Mouse (Mus musculus) embryonic facial prominence, embryonic 15.5 days (tissue): ENCODE measurements around the gene Sec23a. TPM values are rescaled to one million over a fixed set of nuclear protein-coding genes. Genes with fewer than 3 reads are reported as not detected.
"Not testable (repeated sequence)": the region's sequence is repeated elsewhere in the genome, so short reads cannot be mapped to it uniquely, and the experiment has no call there.

ENCODE experiments used
- ATAC-seq: fragments of 200-750 bp; cut with Nextera tagmentation; 2 replicates; pipeline ENCODE4 v1.8.0; 2017; ENCODE audit warnings: low read depth, moderate TSS enrichment; ENCODE audit not compliant: insufficient number of reproducible peaks, low FRiP score, low TSS enrichment
- H3K27ac ChIP-seq: fragments of 300-500 bp; sonication (generic); replicated peaks from 2 replicates; pipeline ENCODE4 v1.5.1; 2015; ENCODE audit warnings: mild to moderate bottlenecking, inconsistent platforms
- H3K27me3 ChIP-seq: fragments of 300-500 bp; sonication (generic); 2 replicates; pipeline ENCODE4 v1.6.1; 2015; ENCODE audit warnings: inconsistent platforms
- H3K36me3 ChIP-seq: fragments of 300-500 bp; sonication (generic); 2 replicates; pipeline ENCODE4 v1.6.1; 2015; ENCODE audit warnings: mild to moderate bottlenecking, inconsistent platforms
- H3K4me1 ChIP-seq: fragments of 300-500 bp; sonication (generic); 2 replicates; pipeline ENCODE4 v1.6.1; 2015; ENCODE audit warnings: inconsistent platforms
- H3K4me2 ChIP-seq: fragments of 300-500 bp; sonication (generic); replicated peaks from 2 replicates; pipeline ENCODE4 v1.6.1; 2015; ENCODE audit warnings: mild to moderate bottlenecking, inconsistent platforms
- H3K4me3 ChIP-seq: fragments of 300-500 bp; sonication (generic); replicated peaks from 2 replicates; pipeline ENCODE4 v1.5.1; 2015; ENCODE audit warnings: mild to moderate bottlenecking, inconsistent platforms
- H3K9ac ChIP-seq: fragments of 300-500 bp; sonication (generic); 2 replicates; pipeline ENCODE4 v1.6.1; 2015; ENCODE audit warnings: inconsistent platforms
- H3K9me3 ChIP-seq: fragments of 300-500 bp; sonication (generic); replicated peaks from 2 replicates; pipeline ENCODE4 v1.6.1; 2016; ENCODE audit warnings: inconsistent platforms
- WGBS: fragments of 180-500 bp; shearing (Covaris S2); methylation state at CpG from one replicate; pipeline ENCODE4 v1.1.7; 2015; 5-methylcytosine and 5-hydroxymethylcytosine counted together
- polyA plus RNA-seq: library from polyadenylated mRNA; unstranded; fragments of >200 nt; fragmentation: Nextera tagmentation; extraction: Ambion mirVana; gene quantifications from 2 replicates; pipeline ENCODE4 v1.2.1, GENCODE M21; 2015

Gene Sec23a
- polyA plus RNA-seq, 1 experiment from 2014 or later = 87.9 TPM

DNA sequence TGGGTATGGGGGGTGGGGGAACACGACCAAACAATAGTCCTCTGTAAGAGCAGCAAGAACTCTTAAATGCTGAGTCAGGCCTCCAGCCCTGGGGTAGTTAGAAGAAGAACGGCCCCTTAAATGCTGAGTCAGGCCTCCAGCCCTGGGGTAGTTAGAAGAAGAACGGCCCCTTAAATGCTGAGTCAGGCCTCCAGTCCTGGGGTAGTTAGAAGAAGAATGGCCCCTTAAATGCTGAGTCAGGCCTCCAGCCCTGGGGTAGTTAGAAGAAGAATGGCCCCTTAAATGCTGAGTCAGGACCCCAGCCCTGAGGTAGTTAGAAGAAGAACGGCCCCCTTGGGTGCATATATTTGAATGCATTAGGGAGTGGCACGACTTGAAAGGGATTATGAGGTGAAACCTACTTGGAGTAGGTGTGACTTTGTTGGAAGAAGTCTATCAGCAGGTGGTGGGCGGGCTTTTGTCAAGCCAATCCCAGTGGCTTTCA, 30.6 kb downstream of the Sec23a start:
- ATAC-seq, H3K9ac ChIP-seq, H3K27me3 ChIP-seq, H3K9me3 ChIP-seq, H3K4me2 ChIP-seq, H3K4me1 ChIP-seq, H3K27ac ChIP-seq, H3K4me3 ChIP-seq: not testable (repeated sequence)
- 74% methylated on average over 6 of the region's 6 CpGs for WGBS
- H3K36me3 ChIP-seq = peaks cover 68% of the 10 kb centered on the region

DNA sequence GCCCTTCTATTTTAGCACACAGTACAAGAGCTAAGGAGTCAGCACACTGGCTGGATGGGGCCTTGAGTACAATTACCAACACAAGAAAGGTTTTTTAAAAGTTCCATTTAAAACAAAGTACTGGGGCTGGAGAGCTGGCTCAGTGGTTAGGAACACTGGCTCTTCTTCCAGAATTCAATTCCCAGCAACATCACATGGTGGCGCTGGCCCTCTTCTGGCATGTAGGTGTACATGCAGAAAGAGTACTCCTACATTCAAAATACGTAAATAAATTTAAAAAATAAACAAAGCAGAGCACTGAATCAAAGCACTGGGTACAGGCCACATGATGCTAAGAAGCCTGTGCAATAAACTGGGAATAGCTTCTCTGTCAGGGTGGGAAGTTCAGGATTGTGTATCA, 34.9 kb downstream of the Sec23a start:
- Histone ChIP-seq H3K27ac (no peak overlapping the region), H3K9me3 (no peaks in the 10 kb centered on the region), H3K9ac (no peak overlapping the region), H3K27me3 (no peaks in the 10 kb centered on the region), H3K4me2 (no peak overlapping the region), H3K4me3 (no peak overlapping the region), H3K4me1 (no peaks in the 10 kb centered on the region), H3K36me3 (peaks cover 55% of the 10 kb centered on the region)
- ATAC-seq = no peak
- WGBS = 78% methylated on average over 2 of the region's 2 CpGs

DNA sequence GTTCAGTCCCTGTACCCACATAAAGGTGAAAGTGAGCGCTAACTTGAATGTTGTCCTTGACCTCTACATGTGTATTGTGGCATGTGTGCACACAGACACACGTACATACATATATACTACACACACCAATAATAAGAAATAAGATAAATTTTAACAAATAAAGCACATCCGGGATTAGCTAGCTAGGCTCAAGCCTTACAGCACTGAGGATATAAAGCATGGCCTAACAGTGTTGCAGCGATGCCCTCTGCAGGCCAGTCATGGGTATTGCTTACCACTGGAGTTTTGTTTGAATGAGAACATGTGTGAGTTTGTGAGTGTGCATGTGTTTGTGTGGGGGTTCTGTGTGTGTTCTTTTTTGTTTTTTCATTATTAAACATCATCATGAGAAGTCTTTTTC, 47.2 kb downstream of the Sec23a start:
- H3K36me3 ChIP-seq = peaks cover 66% of the 10 kb centered on the region
- H3K27ac ChIP-seq = no peak overlapping the region
- no peaks in the 10 kb centered on the region for H3K9me3 ChIP-seq
- no peak overlapping the region for H3K9ac ChIP-seq
- H3K4me1 ChIP-seq = no peaks in the 10 kb centered on the region
- no peaks in the 10 kb centered on the region for H3K27me3 ChIP-seq
- 70% methylated on average over 4 of the region's 4 CpGs for WGBS
- no peak for ATAC-seq
- no peak overlapping the region for H3K4me3 ChIP-seq
- no peak overlapping the region for H3K4me2 ChIP-seq

DNA sequence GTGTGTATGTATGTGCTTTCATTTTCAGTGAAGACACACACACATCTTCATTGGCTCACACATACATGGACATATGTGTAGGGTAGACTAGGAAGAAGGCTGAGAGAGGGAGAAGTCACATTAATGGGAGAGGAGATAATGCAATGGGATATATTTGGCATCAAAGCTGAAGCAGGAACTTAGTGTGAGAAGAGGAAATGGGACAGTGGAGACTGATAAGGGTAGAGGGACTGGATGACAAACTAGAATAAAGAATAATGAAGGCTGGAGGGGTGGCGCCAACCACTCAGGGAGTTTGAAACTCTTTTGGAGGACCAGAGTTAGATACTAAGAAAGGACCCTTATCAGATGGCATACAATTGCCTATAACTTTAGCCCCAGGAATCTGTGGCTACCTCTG, 51.0 kb downstream of the Sec23a start:
- H3K36me3 ChIP-seq = peaks cover 50% of the 10 kb centered on the region
- no peaks in the 10 kb centered on the region for H3K4me1 ChIP-seq
- 100% methylated on average over 1 of the region's 1 CpGs for WGBS
- no peak overlapping the region for H3K9ac ChIP-seq
- no peak for ATAC-seq
- no peaks in the 10 kb centered on the region for H3K27me3 ChIP-seq
- H3K27ac ChIP-seq = no peak overlapping the region
- no peak overlapping the region for H3K4me3 ChIP-seq
- H3K9me3 ChIP-seq = no peaks in the 10 kb centered on the region
- no peak overlapping the region for H3K4me2 ChIP-seq

DNA sequence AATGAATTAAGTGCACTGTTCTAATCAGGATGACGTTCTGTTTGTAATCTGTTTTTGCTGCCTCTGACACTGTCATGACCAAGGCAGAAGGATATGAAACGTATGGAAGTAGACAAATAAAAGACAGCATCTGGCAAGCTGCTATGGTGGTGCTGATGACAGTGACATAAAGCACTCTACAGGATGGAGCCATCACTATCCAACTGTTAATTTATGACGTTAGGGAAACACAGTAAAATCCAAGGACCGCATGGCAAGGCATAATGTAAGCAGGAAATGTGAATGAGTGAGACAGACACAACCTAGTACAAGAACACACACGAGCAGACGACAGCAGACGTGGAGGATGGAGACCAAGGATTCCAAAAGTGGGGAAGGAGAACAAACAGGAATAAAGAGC, 55.2 kb downstream of the Sec23a start:
- Histone ChIP-seq H3K27ac (no peak overlapping the region), H3K9ac (no peak overlapping the region), H3K4me1 (no peaks in the 10 kb centered on the region), H3K4me3 (no peak overlapping the region), H3K36me3 (peaks cover 20% of the 10 kb centered on the region), H3K27me3 (no peaks in the 10 kb centered on the region), H3K9me3 (no peaks in the 10 kb centered on the region), H3K4me2 (no peak overlapping the region)
- ATAC-seq = no peak
- WGBS = 66% methylated on average over 7 of the region's 7 CpGs

DNA sequence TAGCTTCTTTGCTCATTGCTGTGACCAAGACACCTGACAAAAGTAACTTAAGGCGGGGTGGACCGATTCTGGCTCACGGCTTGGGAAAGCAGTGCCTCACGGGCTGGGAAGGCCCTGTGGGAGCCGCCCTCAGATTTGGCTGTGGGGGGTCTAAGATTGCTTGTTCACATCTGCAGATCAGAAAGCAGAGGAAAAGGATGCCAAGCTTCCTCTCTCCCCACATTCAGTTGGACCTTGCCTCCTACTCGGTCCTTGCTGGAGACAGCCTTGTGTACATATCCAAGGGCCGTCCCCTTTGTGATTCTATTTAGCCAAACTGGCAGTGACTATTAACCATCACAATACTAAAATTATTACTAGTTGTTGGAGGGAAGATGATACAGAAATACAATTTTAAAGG, 55.7 kb downstream of the Sec23a start:
- WGBS = 76% methylated on average over 7 of the region's 7 CpGs
- no peak for ATAC-seq
- H3K9ac ChIP-seq = no peak overlapping the region
- no peaks in the 10 kb centered on the region for H3K27me3 ChIP-seq
- no peak overlapping the region for H3K4me3 ChIP-seq
- H3K36me3 ChIP-seq = peaks cover 20% of the 10 kb centered on the region
- H3K4me2 ChIP-seq = no peak overlapping the region
- no peaks in the 10 kb centered on the region for H3K9me3 ChIP-seq
- no peak overlapping the region for H3K27ac ChIP-seq
- H3K4me1 ChIP-seq = no peaks in the 10 kb centered on the region

DNA sequence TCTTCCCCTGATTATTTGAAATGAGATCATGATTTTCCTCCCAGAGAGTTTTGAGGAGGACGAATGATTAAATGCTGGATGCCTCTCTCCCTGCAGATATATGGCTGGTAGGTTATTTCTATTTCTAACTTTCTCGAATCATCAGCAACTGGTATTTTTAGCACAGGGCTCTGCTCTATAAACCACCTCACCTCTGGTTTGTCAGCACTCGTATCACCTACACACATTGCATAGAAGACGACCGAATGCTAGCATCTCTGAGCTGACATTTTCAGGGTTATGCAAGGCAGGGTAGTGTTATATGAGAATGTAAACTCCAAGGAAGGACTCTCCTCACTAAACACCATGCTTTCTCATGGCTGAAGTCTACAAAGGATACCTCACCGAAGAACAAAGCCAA, 63.9 kb downstream of the Sec23a start:
- no peaks in the 10 kb centered on the region for H3K4me1 ChIP-seq
- H3K36me3 ChIP-seq = no peaks in the 10 kb centered on the region
- H3K9ac ChIP-seq = no peak overlapping the region
- 85% methylated on average over 6 of the region's 6 CpGs for WGBS
- no peaks in the 10 kb centered on the region for H3K9me3 ChIP-seq
- H3K4me2 ChIP-seq = no peak overlapping the region
- ATAC-seq = no peak
- no peaks in the 10 kb centered on the region for H3K27me3 ChIP-seq
- no peak overlapping the region for H3K4me3 ChIP-seq
- no peak overlapping the region for H3K27ac ChIP-seq

DNA sequence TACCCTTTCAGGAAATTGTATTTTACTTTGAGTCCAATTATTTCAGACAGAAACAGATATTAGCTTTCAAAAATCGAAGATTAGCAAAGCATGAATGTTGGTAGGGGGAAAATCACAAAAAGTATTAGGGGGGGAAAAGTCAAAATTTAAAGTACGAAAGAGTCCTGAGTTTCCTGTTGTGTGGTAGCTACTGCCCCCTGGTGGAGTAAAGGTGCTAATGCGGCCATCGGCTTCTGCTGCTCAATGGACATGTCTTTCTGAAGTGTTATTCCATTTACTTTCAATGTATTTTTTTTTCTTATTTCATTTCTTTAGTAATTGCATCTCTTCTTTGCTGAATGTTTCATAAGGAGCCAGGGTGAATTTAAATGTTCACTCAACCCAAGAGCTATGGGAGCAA, 64.6 kb downstream of the Sec23a start:
- Histone ChIP-seq H3K4me3 (no peak overlapping the region), H3K27ac (no peak overlapping the region), H3K27me3 (no peaks in the 10 kb centered on the region), H3K9me3 (no peaks in the 10 kb centered on the region), H3K36me3 (no peaks in the 10 kb centered on the region), H3K4me1 (no peaks in the 10 kb centered on the region), H3K9ac (no peak overlapping the region), H3K4me2 (no peak overlapping the region)
- 14% methylated on average over 4 of the region's 4 CpGs for WGBS
- no peak for ATAC-seq

DNA sequence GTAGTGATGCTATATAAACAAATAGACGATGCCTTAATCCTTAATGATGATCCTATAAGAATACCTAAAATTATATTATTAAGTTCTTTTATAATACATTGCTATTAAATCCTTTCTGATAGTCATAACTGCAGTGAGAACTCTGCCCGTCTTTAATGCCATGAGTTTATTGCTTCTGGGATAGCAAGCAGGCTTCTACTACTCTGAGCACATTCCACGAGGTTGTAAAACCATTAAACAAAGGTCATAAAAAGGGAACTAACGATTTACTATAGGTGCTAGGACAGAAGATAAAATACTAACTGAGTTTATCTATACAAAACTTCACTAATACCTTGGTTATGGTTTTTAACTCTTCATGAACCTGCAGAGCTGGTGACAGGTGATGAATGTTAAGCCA, 69.3 kb downstream of the Sec23a start:
- Histone ChIP-seq H3K4me2 (no peak overlapping the region), H3K4me1 (no peaks in the 10 kb centered on the region), H3K9me3 (no peaks in the 10 kb centered on the region), H3K9ac (no peak overlapping the region), H3K36me3 (no peaks in the 10 kb centered on the region), H3K27me3 (no peaks in the 10 kb centered on the region), H3K4me3 (no peak overlapping the region), H3K27ac (no peak overlapping the region)
- WGBS = 81% methylated on average over 4 of the region's 4 CpGs
- no peak for ATAC-seq

DNA sequence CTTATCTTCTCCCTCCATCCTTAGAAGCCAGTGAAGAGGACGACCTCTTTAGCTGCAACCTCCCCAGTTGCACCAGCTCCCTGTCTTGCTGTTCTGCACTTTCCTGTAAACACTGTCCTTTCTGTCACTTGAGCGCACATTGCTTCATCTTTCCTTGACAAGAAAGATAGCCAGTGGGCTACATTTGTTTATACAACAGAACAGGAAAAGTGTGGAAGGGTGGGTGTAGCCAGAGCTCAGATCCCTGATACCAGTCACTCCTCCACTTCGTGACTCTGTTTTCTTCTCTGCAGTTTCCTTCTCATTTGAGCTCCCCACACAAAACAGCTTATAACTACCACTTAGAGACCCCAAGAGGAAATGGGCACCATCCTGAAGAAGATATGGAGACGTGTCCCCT, 77.2 kb downstream of the Sec23a start:
- Histone ChIP-seq H3K27me3 (no peaks in the 10 kb centered on the region), H3K9me3 (no peaks in the 10 kb centered on the region), H3K36me3 (no peaks in the 10 kb centered on the region), H3K4me1 (no peaks in the 10 kb centered on the region), H3K4me2 (no peak overlapping the region), H3K9ac (no peak overlapping the region), H3K4me3 (no peak overlapping the region), H3K27ac (no peak overlapping the region)
- 69% methylated on average over 4 of the region's 4 CpGs for WGBS
- no peak for ATAC-seq

DNA sequence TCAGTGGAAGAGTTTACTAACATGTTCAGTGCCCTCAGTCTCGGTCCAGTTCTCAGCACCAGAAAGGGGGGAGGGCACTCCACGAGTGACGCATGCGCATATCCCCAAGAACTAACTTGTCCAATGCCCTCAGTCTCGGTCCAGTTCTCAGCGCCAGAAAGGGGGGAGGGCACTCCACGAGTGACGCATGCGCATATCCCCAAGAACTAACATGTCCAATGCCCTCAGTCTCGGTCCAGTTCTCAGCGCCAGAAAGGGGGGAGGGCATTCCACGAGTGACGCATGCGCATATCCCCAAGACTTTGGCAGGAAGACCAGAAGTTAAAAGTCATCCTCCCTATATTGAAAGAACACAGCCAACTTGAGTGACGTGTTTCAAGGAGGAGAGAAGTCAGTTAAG, 86.8 kb downstream of the Sec23a start:
- Histone ChIP-seq H3K36me3 (no peaks in the 10 kb centered on the region), H3K9ac (no peak overlapping the region), H3K9me3 (no peaks in the 10 kb centered on the region), H3K4me3 (no peak overlapping the region), H3K27me3 (no peaks in the 10 kb centered on the region), H3K4me2 (no peak overlapping the region), H3K27ac (no peak overlapping the region), H3K4me1 (no peaks in the 10 kb centered on the region)
- WGBS = 83% methylated on average over 15 of the region's 15 CpGs
- ATAC-seq = no peak

DNA sequence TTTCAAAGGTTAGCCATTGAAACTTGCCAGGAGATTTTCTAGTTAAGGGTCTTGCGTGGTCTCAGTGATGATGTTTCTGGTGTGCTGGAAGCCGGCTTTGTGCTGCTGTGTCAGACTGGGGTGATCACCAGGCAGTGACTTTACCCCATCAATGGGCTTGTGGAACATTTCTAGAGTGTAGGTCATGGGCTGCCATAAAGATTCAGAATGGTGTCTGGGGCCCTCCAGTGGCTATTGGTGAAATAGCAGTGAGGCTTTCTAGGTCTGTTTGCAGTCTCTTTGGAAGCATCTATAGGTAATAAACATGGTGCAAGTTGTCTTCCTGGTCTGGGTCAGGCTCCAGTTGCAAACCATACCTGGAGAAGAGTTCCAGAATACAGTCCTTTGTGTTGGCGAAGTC, 87.8 kb downstream of the Sec23a start:
- Histone ChIP-seq H3K4me3 (no peak overlapping the region), H3K36me3 (no peaks in the 10 kb centered on the region), H3K27ac (no peak overlapping the region), H3K4me1 (no peaks in the 10 kb centered on the region), H3K4me2 (no peak overlapping the region), H3K27me3 (no peaks in the 10 kb centered on the region), H3K9ac (no peak overlapping the region), H3K9me3 (no peaks in the 10 kb centered on the region)
- WGBS = 59% methylated on average over 3 of the region's 3 CpGs
- no peak for ATAC-seq
